Mouse (Mus musculus) frontal cortex, postnatal 10 days (tissue): ENCODE measurements around the gene Rnf113a2.
A peak's percentile ranks its signal among the peaks of the same experiment; 100 is the strongest.

Source experiments
- DNase-seq, 2 experiments: peaks; one replicate each; pipeline ENCODE4 v3.0.0; 2022; ENCODE audit warnings: low spot score in 2 of 2, mixed read lengths in 1 of 2

The Rnf113a2 gene

DNA sequence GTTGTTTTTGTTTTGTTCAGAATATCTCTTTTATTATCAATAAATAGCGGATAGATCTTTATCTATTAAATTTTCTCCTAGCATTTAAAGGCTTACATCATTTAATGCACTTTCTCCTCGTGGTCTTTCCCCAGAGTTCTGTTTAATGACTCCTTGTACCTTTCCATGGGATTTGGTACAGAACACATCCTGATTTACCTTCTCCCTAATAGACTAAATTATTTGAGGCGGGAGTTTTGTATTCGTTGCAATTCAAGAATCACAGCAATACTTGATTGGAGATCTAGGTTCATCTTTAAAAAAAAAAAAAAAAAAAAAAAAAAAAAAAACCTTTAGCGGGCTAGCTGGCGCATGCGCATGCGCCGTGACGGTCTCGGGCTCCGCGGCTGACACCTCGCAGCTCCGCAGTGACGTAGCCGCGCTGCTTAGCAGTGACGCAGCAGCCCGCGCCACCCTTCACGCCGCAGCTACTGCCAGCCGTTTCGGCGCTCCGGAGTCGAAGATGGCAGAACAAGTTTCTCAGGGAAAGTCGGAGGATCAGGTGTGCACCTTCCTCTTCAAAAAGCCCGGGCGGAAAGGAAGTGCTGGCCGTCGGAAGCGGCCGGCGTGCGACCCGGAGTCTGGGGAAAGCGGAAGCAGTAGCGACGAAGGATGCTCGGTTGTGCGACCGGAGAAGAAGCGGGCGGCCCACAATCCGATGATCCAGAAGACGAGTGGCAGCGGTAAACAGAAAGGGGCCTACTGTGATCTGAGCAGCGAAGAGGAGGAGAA is at the start of gene Rnf113a2:
TSS of gene Rnf113a2 (plus strand) at position 363 of the 771 bp plus-strand sequence.
- DNase-seq = peak; percentile 79 to 81

DNA sequence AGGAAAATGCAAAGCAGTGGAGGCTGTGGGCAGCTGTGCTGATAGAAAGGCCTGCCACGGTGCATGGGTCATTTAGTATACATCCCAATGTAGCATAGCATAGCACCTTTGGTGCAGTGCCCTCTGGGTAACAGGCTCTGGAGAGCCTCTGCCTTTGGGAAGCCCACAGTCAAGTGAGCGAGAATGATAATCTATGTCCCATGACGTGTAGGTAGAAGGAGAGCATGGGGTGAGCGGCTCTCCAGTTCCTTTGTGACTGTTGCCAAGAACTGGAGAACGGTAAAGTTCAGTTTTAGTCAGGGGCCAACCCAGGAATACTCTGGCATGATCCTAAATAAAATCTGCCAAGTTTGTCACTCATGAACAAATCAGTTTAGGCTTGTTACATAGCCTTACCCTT is 45.3 kb upstream of the Rnf113a2 start:
- no peak for DNase-seq

DNA sequence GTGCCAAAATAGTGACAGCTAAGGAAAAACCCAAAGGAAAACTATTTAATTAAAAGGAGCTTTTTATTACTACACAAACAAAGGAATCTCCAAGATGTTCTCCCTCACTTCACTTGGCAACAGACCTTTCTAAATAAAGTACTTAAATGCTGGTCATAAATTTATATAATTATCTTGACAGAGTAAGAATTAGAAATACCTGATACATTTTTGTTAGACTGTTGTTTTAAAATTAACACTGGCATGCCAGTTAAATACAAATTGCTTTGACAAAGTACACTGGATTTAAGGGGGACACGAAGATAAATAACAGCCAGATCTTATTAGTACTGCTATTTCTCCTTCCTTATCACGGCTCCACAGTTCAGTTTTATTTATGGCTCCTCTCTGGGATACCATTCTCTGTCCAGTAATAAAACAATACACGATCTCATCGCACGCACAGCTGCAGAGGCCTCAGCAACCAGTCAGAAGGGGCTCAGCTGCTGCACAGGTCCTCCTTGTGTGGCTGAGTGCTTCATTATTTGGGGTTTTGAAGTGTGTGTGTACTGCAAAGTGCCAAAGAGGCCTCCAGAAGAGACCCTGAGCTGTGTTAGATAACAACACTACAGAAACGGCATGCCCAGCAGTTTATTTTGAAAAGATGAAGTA is 43.0 kb upstream of the Rnf113a2 start:
- no peak for DNase-seq

DNA sequence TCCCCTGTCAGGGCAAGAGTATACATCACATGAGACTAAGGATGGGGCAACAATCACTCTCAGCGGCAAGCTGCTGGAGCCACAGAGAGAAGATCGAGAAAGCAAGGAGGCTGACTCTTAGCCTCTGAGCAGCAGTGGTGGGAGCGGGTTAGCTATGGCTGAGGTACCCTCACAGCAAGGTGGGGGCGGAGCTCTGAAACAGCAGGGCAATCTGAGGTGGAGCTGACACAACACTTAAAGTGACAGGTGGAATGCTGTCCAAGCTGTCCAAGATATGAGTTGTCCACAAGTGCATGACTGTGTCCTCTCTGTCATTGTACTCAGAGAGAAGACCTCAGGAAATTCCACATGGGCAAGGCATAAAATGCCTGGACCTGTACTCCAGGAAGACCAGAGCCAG is 34.6 kb upstream of the Rnf113a2 start:
- DNase-seq = no peak

DNA sequence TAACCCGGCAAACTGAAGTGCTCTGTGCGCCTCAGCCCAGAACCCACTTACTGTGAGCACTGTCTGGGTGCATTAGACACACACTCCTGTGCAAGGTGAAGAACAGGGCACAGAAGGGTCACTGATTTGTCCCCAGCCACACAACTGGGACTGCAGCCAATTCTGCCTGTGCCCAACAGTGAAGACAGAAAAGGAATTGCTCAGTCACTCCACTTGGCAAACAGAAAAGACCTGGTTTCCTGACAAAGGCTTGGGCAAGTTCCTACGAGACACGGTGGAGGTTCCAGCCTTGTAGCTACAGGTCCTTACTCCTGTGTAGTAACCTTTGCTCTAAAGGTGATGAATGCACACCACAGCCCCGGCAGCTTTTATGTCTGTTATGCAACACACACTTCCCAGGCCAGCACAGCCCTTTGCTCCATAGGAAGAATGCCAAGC is 32.3 kb upstream of the Rnf113a2 start:
- DNase-seq = no peak

DNA sequence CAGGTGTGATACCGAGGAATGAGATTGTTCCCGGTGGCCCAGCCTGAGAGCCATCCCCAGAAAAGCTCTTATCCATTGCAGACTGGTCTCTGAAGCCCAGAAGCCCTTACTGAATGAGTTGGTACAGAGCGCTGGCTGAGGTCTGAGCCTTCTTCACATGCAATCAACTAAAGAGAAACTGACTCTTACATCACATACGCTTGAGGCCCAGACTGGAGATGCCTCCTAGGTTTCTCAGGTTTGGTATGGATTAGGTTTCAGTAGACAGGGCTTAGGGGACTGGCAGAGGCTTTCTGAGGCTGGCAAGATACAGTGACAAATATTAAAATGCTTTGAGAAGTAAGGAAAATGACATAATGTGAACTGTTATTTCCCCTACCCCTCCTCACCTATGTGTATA is 31.6 kb upstream of the Rnf113a2 start:
- no peak for DNase-seq

DNA sequence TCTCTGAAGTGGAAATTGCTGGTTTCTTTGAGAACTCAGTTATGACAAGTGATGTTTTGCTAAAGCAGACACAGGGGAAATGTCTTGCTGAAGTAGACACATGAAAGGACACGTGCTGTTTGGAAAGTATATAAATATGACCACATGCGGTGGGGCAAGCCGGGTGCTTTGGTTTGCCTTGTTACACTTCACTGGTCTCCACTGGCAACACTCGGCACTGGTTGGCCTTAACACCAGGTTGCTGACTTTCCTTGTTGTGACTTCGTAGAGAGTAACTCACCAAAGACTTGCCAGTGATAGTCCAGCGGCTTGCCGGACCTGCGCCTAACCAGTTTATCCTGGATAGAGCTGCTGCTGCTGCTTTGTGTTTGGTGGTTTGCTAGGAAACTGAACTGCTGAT is 28.9 kb upstream of the Rnf113a2 start:
- DNase-seq = no peak

DNA sequence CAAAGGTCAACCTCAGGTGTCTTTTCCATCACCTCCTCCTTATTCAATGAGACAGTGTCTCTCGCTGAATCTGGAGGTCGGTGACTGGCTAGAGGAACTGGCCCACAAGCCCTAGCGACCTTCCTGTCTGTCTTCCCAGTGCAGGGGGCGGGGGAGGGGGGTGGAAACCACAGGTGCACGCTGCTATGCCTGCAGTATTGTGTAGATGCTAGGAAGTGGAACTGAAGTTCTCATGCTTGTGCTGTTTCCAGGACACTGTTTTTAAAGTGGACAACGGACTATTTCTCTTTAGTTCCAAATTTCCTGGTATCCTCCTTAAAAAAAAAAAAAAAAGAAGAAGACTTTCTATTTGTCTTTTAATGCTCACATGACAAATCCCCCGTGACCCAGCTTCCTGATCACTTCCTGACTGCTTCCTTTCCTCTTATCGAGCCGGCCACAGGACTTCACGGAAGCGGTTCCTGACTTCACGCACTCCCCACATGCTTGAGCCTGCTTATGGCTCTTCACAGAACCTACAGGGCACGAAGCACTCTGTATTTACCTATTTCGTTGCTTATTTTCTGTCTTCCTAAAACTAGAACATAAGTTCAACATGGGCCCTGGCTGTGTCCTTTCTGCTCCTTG is 28.1 kb upstream of the Rnf113a2 start:
- DNase-seq = no peak

DNA sequence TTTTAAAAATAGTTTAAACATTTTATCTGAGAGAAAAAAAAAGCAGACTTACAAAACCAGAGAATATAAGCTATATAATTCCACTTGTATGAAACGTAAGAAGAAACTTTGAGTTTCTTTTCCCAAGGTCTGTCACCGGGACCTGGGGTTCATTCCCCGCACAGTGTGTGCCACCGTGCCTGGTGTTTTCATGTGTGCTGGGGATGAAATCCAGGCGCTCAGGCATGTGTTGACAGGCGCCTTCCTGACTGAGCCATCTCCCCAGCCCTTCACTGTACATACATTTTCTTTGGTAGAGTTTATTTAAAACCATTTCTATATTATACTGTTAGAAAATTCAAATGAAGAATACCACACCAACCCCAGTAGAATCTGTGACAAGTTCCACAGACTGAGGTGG is 26.7 kb upstream of the Rnf113a2 start:
- DNase-seq = no peak

DNA sequence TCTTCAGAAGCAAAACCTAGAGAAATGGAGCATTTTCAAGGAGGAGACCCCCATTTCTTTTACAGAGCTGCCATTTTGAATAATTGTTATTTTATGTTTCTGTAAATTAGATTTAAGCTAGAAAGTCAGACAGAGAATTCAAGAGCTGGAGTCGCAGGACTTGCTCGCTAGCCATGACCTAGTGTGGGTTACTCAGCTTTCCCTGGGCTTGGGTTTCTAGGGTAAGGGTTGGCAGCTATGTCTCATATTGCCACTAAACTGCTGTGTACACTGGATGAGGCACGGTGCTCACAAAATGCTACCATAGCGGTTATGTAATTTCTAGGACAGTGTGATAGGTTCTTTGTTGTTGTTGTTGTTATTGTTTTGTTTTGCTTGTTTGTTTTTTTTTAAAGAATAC is 24.3 kb upstream of the Rnf113a2 start:
- no peak for DNase-seq

DNA sequence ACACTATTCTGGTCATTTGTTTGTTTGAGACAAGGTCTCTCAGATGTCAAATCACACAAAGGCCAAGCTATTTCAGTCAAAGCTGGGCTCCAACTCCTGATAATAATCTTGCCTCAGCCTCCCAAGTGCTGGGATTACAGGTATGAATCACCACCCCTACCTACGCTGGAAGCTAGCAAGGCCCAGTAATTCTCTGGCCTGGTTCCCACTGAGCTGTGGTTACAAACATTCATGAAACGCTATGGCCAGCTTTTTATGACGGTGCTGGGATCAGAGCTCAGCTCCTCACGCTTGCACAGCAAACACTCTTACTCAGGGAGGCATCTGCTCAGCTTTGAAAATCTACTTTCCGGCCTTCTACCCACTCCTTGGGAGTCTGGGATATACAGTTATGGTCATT is 23.1 kb upstream of the Rnf113a2 start:
- no peak for DNase-seq

DNA sequence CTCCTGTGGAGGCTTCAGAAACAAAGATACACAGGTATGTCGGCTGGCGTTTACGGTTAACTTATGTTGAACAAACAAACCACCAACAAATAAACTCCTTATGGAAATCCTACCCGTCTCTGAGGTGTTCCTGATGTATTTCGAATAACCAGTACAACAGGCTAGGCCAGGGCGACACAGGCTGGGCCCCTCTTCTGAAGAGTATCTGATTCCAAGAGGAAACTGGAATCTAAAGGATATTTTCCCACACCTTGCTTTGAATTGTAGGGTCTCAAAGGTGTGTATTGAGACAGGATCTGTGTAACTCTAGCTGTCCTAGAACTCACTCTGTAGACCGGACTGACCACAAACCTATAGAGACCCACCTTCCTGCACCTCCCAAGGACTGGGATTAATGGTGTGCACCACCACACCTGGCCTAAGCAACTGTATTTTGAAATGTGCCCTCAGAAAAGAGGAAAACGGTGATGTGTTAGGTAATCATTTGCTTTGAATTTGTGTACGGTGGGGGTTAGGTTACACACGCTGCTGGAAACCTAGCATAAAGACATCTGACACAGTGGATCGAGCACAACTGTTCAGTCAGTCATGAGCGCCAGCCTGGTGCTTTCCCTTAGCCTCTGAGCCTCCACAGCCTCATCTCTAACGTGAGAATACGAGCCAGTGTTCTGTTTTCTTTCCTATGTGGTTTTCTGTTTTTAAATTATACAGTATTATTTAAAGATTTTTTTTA is 19.9 kb upstream of the Rnf113a2 start:
- no peak for DNase-seq

DNA sequence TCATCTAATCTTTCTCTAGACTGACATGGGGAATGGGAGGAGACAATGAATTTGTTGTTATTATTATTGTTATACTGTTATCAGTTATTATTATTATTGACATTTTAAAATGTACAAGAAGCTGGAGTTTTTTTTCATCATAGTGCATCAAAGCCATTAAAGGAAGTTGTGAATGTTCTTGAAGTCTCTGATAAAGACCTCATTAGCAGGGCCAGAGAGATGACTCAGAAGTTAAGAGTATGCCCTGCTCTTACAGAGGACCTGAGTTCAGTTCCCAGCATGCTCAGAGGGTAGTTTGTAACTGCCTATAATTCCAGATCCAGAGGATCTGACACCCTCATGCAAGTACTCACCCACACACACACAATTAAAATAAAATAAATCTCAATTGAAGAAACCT is 19.3 kb upstream of the Rnf113a2 start:
- DNase-seq = no peak

DNA sequence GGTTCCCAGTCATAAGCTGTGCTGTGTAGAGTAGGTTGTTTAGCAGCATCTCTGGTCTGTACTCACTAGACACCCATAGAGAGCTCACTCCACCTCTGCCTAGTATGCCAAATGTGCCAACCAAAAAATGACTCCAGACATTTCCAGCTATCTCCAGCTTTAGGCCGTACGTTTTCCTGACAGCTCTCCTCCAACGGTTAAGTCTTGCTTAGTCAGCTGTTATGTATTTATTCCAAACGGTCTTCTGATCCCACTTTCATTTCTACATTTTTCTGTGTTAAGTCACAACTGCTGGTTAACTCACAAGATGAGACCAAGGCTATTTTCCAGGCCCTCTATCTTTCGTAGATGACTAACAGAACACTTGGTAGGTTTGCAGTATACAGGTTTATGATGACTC is 18.4 kb upstream of the Rnf113a2 start:
- DNase-seq = no peak

DNA sequence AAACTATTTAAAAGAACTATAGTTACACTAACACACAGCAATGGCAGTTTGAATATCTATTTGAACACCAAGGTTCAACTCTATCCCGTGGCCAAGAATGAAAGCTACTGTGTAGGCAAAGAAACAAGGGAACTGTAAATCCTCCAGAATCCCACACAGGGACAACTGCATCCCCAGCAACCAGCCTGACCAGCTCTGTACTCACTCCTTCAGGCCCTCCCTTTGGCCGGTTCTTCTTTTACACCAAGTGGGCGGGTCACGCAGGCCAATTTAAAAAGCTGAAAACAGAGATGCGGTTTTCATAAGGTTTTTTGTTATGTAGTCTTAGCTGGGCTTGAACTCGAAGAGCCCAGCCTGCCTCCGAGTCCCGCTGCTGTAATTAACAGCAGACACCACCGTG is 17.9 kb upstream of the Rnf113a2 start:
- no peak for DNase-seq

DNA sequence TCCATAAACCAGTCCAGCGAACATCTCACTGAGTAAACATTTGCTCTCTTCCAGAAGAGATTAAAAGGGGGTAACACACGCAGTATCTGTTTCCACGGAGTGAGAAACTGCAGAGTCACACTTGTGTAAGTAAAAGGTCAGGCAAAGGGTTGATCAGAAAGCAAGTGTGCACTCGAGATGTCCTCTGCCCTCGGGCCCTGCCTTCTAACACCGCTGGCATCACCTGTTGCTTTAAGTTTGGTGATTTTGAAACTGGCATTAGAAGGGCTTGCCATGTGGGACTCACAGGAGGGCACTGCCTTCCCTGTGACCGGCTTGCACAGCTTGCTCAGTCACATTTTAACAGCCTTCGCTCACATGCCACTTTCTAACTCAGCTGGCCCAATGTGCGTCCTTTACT is 17.3 kb upstream of the Rnf113a2 start:
- DNase-seq = no peak

DNA sequence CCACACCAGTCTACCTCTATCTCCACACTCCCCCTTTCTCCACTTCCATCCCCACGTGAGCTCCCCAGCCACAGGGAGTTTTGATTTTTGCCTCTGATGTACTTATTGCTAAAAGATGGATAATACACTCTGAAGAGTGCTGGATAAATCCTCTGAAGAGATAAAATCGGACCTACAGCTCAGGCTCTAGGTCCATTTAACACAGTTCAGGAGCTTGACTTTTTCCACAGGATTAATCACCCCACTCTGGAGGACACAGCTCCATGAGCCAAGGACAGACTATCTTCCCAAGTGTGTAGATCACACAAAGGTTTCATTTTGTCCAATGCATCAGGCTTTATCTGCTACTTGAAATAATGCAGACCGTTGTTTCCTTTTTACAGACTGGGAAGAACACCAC is 16.9 kb upstream of the Rnf113a2 start:
- DNase-seq = no peak

DNA sequence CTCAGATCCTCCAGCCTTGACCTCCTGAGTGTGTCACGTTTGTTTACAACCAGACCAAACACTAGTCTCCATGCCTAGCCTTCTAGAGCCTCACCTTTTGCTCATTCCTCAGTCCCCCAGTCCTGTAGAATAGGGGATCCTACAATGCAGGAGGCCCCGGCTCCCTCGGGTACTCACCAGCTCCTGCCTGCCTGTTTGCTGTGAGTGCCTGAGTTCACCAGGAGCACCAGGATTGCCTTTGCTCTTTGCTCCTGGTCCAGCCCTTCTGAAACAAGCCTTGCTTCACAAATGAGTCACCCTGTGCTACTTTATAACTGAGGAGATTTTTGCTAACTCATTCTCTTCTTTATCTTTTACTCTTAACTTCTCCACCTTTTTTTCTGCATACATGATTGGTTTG is 16.3 kb upstream of the Rnf113a2 start:
- DNase-seq = no peak

DNA sequence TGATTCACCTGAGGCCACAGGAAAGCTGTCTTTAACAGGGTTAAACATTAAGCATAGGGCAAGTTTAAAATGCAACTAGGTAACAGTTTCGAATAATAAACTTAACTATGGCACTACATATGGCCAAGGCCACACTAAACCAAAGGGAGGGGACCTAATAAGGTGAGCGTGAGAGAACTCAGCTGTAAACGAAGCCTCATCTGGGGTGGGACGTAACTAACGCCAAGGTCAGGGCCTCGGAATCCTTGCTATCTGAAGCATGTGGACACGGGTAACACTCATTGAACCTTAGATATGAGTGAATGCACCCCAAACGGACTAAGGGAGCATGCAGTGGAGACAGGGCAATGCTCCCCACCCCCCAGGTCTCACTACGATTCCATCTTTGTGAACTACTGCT is 14.1 kb upstream of the Rnf113a2 start:
- DNase-seq = no peak

DNA sequence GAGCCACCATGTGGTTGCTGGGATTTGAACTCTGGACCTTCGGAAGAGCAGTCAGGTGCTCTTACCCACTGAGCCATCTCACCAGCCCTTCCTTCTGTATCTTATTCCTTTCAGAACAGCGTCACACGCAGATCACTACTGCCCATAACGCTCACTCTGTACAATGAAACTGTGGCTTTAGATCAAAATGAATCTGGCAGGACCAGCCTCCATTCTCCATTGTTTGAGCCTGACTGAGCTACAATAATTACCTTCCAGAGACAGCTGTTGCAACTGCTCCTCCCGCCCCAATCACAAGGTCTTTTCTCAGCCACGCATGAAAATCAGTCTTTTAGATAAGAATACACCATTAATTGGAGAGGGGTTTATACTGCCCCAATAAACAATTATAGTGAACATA is 12.5 kb upstream of the Rnf113a2 start:
- DNase-seq = no peak

DNA sequence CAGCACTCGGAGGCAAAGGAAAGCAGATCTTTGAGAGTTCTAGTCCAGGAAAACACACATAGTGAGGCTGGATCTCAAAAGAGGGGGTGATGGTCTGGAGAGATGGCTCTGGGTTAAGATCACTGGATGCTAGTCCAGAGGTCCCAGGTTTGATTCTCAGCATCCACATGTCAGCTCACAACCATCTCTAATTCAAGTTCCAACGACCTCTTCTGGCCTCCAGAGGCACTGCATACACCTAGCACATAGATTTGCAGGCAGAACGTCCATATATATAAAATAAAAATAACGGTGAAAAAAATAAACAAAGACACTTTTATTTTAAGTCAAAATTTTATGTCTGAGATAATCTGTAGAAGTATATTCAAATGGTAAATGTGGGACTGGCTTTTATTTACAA is 9.7 kb upstream of the Rnf113a2 start:
- no peak for DNase-seq
